Mouse (Mus musculus) liver, postnatal 0 days (tissue): ENCODE data around the gene Gm10717. TPM values are rescaled to one million over a fixed set of nuclear protein-coding genes. Genes with fewer than 3 reads are reported as not detected.
"Not testable (repeated sequence)": the region's sequence is repeated elsewhere in the genome, so short reads cannot be mapped to it uniquely, and the experiment has no call there.

Experiments
- ATAC-seq: fragments of 200-750 bp; cut with Nextera tagmentation; 2 replicates; pipeline ENCODE4 v1.8.0; 2017; ENCODE audit warnings: mild to moderate bottlenecking, moderate library complexity
- DNase-seq: peaks from one replicate; pipeline ENCODE4 v3.0.0-alpha.2; 2016
- H3K27ac ChIP-seq: fragments of 300-500 bp; sonication (generic); 2 replicates; pipeline ENCODE4 v1.5.1; 2014; ENCODE audit warnings: antibody characterized with exemption, moderate library complexity, mild to moderate bottlenecking, low read depth
- H3K27me3 ChIP-seq: fragments of 300-500 bp; sonication (generic); 2 replicates; pipeline ENCODE4 v1.6.1; 2014; ENCODE audit warnings: low read length, control low read depth, mixed read lengths; ENCODE audit not compliant: insufficient read depth
- H3K36me3 ChIP-seq: fragments of 300-500 bp; sonication (generic); replicated peaks from 2 replicates; pipeline ENCODE4 v1.6.1; 2014; ENCODE audit warnings: mild to moderate bottlenecking, control low read depth, low read length, moderate library complexity, mixed read lengths; ENCODE audit not compliant: insufficient read depth
- H3K4me1 ChIP-seq: fragments of 300-500 bp; sonication (generic); 2 replicates; pipeline ENCODE4 v1.6.1; 2014; ENCODE audit warnings: antibody characterized with exemption, mild to moderate bottlenecking, control low read depth; ENCODE audit not compliant: insufficient read depth
- H3K4me2 ChIP-seq: fragments of 300-500 bp; sonication (generic); 2 replicates; pipeline ENCODE4 v1.6.1; 2014; ENCODE audit warnings: low read depth, mild to moderate bottlenecking, low read length, moderate library complexity, mixed read lengths
- H3K4me3 ChIP-seq: fragments of 300-500 bp; sonication (generic); 2 replicates; pipeline ENCODE4 v1.5.1; 2014; ENCODE audit warnings: low read depth, low read length
- H3K9ac ChIP-seq: fragments of 300-500 bp; sonication (generic); replicated peaks from 2 replicates; pipeline ENCODE4 v1.6.1; 2014; ENCODE audit warnings: mild to moderate bottlenecking, moderate library complexity
- H3K9me3 ChIP-seq: fragments of 300-500 bp; sonication (generic); 2 replicates; pipeline ENCODE4 v1.6.1; 2016; ENCODE audit warnings: mild to moderate bottlenecking, control low read depth, low read length, mixed read lengths
- WGBS: fragments of 180-500 bp; shearing (Covaris S2); extraction: QIAGEN DNeasy Blood & Tissue Kit; methylation state at CpG from one replicate; pipeline ENCODE4 v1.1.7; 2014; ENCODE audit not compliant: insufficient replicate concordance; 5-methylcytosine and 5-hydroxymethylcytosine counted together
- microRNA-seq: library from miRNA; unstranded; fragments of <30 nt; microRNA quantifications from one replicate; pipeline ENCODE4, GENCODE M21; 2016
- polyA plus RNA-seq: library from polyadenylated mRNA; unstranded; fragments of >200 nt; fragmentation: Nextera tagmentation; extraction: Ambion mirVana; gene quantifications from 2 replicates; pipeline ENCODE4 v1.2.1, GENCODE M21; 2015

Gm10717 gene
- polyA plus RNA-seq, 1 experiment from 2014 or later: not detected

GRCm38 (mm10) chr9:3038161-3038560 lies 12.9 kb downstream of the Gm10717 start:
- H3K9ac ChIP-seq, H3K4me3 ChIP-seq, H3K36me3 ChIP-seq, H3K27me3 ChIP-seq, ATAC-seq, DNase-seq, H3K27ac ChIP-seq, H3K9me3 ChIP-seq, H3K4me1 ChIP-seq, H3K4me2 ChIP-seq: not testable (repeated sequence)
- 57% methylated on average over 4 of the region's 4 CpGs for WGBS

Small RNA genes within 50 kb of the gene (microRNA-seq; reads per million reads assigned to microRNA genes)
- not detected for gene Mir101c

Other genes starting within 250 kb of the Gm10717 start
- not detected in 2 replicates for gene Gm10722, start 24.5 kb upstream of the Gm10717 start, polyA plus RNA-seq
- gene Gm11168, start 22.1 kb upstream of the Gm10717 start, polyA plus RNA-seq: not detected in 2 replicates
- gene Gm10721, start 12.3 kb upstream of the Gm10717 start, polyA plus RNA-seq: not detected in 2 replicates
- not detected in 2 replicates for gene Gm10720, start 9.8 kb upstream of the Gm10717 start, polyA plus RNA-seq
- not detected in 2 replicates for gene Gm10719, start 8.0 kb upstream of the Gm10717 start, polyA plus RNA-seq
- 0.31 TPM in 1 of 2 replicates, not detected in the other for gene Gm10718, start 1.9 kb upstream of the Gm10717 start, polyA plus RNA-seq
- not detected in 2 replicates for gene Gm17535, start 9.2 kb downstream of the Gm10717 start, polyA plus RNA-seq
- gene Gm10715, start 11.5 kb downstream of the Gm10717 start, polyA plus RNA-seq: not detected in 2 replicates